Mouse (Mus musculus) neural tube, embryonic 12.5 days (tissue): ENCODE data around the gene Flnb. TPM values are rescaled to one million over a fixed set of nuclear protein-coding genes. Genes with fewer than 3 reads are reported as not detected.

ENCODE experiments used
- ATAC-seq: fragments of 200-750 bp; cut with Nextera tagmentation; 2 replicates; pipeline ENCODE4 v1.8.0; 2017; ENCODE audit warnings: low read depth, mild to moderate bottlenecking, moderate TSS enrichment, moderate library complexity; ENCODE audit not compliant: low FRiP score
- H3K27ac ChIP-seq: fragments of 300-500 bp; sonication (generic); 2 replicates; pipeline ENCODE4 v1.5.1; 2016
- H3K27me3 ChIP-seq: fragments of 300-500 bp; sonication (generic); replicated peaks from 2 replicates; pipeline ENCODE4 v1.6.1; 2016; ENCODE audit warnings: mild to moderate bottlenecking
- H3K36me3 ChIP-seq: fragments of 300-500 bp; sonication (generic); 2 replicates; pipeline ENCODE4 v1.6.1; 2016; ENCODE audit warnings: mild to moderate bottlenecking
- H3K4me1 ChIP-seq: fragments of 300-500 bp; sonication (generic); 2 replicates; pipeline ENCODE4 v1.6.1; 2016
- H3K4me2 ChIP-seq: fragments of 300-500 bp; sonication (generic); replicated peaks from 2 replicates; pipeline ENCODE4 v1.6.1; 2016; ENCODE audit warnings: mild to moderate bottlenecking
- H3K4me3 ChIP-seq: fragments of 300-500 bp; sonication (generic); 2 replicates; pipeline ENCODE4 v1.5.1; 2016
- H3K9ac ChIP-seq: fragments of 300-500 bp; sonication (generic); 2 replicates; pipeline ENCODE4 v1.6.1; 2016; ENCODE audit warnings: mild to moderate bottlenecking
- H3K9me3 ChIP-seq: fragments of 300-500 bp; sonication (generic); 2 replicates; pipeline ENCODE4 v1.6.1; 2016; ENCODE audit warnings: mild to moderate bottlenecking
- WGBS: fragments of 180-500 bp; shearing (Covaris S2); methylation state at CpG from one replicate; pipeline ENCODE4 v1.1.7; 2016; 5-methylcytosine and 5-hydroxymethylcytosine counted together
- polyA plus RNA-seq: library from polyadenylated mRNA; unstranded; fragments of >200 nt; fragmentation: Nextera tagmentation; extraction: Ambion mirVana; gene quantifications from 2 replicates; pipeline ENCODE4 v1.2.1, GENCODE M21; 2016

Gene Flnb
- polyA plus RNA-seq, 1 experiment from 2014 or later: 16.8 TPM

DNA sequence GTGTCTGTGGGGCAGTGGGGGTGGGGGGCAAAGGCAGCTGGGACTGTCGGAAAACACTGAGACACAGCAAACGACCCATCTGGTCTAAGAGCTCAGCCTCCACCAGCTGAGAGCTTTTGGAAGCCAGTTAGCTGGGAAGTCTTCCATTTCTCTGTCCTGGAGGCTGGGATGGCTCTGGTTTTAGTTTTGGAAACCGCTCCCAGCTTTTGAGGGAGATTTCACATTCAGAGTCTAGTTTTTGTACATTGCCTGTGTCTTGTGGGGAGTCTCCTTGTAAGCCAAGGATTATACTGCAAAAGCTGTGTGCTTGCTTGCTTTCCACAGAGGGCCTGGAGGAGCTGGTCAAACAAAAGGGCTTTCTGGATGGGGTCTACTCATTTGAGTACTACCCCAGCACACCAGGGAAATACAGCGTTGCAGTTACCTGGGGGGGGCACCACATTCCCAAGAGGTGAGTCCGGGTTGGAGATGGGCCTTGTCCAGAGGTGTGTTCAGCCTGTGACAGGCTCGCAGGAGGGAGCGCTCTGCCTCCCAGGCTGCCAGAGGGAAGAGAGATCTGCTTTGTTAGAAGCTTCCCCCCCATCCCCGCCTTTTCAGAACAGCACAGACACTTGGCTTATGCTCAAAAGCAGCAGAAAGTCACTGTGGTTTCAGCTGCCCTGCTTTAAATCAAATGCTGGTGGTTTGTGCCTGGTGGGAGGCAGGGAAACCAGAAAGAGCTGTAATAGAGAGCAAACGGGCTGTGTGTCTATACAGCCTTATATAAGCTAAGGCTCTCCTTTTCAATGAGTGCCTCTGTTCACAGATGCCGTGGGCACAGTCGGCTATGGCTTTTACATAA lies 71.3 kb downstream of the Flnb start:
- H3K9ac ChIP-seq: no peak overlapping the region
- no peak overlapping the region for H3K4me3 ChIP-seq
- 0 out of 2 replicates have a peak overlapping the region, but pooled peaks have one; percentile 5 for H3K4me2 ChIP-seq
- 42% methylated on average over 11 of the region's 11 CpGs for WGBS
- peak; percentile 87 for ATAC-seq
- peaks cover 10% of the 10 kb centered on the region for H3K4me1 ChIP-seq
- peak overlapping the region; percentile 78 for H3K27ac ChIP-seq
- peaks cover 51% of the 10 kb centered on the region for H3K36me3 ChIP-seq
- H3K9me3 ChIP-seq: no peaks in the 10 kb centered on the region
- no peaks in the 10 kb centered on the region for H3K27me3 ChIP-seq

DNA sequence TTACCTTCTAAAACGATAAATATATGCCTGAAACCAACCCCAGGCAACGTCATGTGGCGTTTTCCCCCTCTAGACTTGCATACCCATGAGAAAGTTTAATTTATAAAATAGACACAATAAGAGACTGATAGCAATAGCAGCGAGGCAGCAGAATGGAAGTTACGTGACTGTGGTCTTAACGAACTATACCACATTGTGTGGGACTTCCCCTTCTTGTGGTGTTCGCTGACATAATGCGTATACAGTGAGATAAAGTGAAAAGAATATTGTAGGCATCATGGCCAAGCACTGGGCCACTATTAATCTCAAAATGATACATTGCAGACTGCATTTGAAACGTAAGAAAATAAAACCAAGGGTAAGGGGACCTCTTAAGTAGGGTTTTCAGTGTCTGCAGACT lies 72.1 kb downstream of the Flnb start:
- peaks cover 10% of the 10 kb centered on the region for H3K4me1 ChIP-seq
- WGBS: 62% methylated on average over 9 of the region's 9 CpGs
- H3K36me3 ChIP-seq: peaks cover 52% of the 10 kb centered on the region
- 0 out of 2 replicates have a peak overlapping the region, but pooled peaks have one; percentile 5 for H3K4me2 ChIP-seq
- no peak overlapping the region for H3K9ac ChIP-seq
- no peaks in the 10 kb centered on the region for H3K27me3 ChIP-seq
- H3K4me3 ChIP-seq: no peak overlapping the region
- peak overlapping the region; percentile 78 for H3K27ac ChIP-seq
- ATAC-seq: peak; percentile 62
- H3K9me3 ChIP-seq: no peaks in the 10 kb centered on the region

DNA sequence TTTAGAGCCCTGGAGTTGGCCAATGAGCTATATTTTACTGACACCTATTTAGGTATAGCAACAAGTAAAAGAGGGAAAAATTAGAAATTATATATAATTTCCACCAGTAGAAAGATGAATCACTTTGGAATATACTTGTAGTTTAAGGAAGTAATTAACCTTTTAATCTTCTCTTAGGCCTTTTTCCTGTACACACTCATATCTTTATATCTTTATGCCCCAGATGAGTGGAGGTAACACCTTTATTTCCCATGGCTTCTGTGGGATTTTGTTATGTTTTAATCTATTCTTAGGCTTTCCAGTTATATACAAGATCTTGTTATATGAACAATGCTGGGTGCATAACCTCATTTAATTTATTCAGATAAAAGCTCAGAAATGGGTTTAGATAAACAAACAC lies 73.6 kb downstream of the Flnb start:
- no peak overlapping the region for H3K9ac ChIP-seq
- peaks cover 10% of the 10 kb centered on the region for H3K4me1 ChIP-seq
- H3K4me2 ChIP-seq: no peak overlapping the region
- peaks cover 43% of the 10 kb centered on the region for H3K36me3 ChIP-seq
- ATAC-seq: no peak
- no peaks in the 10 kb centered on the region for H3K27me3 ChIP-seq
- H3K9me3 ChIP-seq: no peaks in the 10 kb centered on the region
- no peak overlapping the region for H3K4me3 ChIP-seq
- H3K27ac ChIP-seq: no peak overlapping the region

DNA sequence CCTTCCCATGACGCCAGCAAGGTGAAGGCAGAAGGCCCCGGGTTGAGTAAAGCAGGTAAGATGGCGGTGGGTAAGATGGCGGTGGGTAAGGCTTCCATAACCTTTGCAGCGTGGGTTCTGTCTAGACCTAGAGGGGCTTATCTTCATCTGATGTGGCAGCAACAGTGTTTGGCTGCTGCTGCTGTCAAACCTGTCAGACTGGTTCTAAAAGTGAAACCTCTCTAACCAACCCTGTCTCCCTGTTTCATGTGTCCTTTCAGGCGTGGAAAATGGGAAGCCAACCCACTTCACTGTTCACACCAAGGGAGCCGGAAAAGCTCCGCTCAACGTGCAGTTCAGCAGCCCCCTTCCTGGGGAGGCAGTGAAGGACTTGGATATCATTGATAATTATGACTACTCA lies 78.4 kb downstream of the Flnb start:
- no peak for ATAC-seq
- Histone ChIP-seq H3K27ac (no peak overlapping the region), H3K27me3 (no peaks in the 10 kb centered on the region), H3K4me1 (peaks cover 6% of the 10 kb centered on the region), H3K4me2 (no peak overlapping the region), H3K9me3 (no peaks in the 10 kb centered on the region), H3K36me3 (peaks cover 56% of the 10 kb centered on the region), H3K4me3 (no peak overlapping the region), H3K9ac (no peak overlapping the region)
- 91% methylated on average over 9 of the region's 9 CpGs for WGBS

DNA sequence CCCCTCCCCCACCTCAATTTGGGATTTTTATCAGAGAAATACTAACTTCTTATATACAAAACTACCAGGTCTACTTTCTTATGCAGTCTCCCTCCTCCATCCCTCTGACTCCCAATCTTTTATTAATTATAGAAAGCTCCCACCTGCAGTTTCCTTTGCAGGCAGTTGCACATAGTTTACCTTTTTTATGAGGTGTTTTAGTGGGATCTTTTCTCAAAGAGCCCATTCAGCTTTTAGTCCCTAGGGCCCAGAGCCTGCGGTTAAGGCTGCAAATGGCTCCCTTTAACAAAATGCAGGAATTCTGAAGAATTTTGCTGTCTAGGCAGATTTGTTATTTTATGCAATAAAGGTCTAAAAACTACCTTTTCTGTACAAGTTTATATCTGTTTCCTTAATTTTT lies 78.9 kb downstream of the Flnb start:
- Histone ChIP-seq H3K9me3 (no peaks in the 10 kb centered on the region), H3K27ac (no peak overlapping the region), H3K27me3 (no peaks in the 10 kb centered on the region), H3K4me3 (no peak overlapping the region), H3K9ac (no peak overlapping the region), H3K36me3 (peaks cover 55% of the 10 kb centered on the region), H3K4me2 (no peak overlapping the region), H3K4me1 (peaks cover 10% of the 10 kb centered on the region)
- WGBS: 72% methylated on average over 1 of the region's 1 CpGs
- no peak for ATAC-seq

DNA sequence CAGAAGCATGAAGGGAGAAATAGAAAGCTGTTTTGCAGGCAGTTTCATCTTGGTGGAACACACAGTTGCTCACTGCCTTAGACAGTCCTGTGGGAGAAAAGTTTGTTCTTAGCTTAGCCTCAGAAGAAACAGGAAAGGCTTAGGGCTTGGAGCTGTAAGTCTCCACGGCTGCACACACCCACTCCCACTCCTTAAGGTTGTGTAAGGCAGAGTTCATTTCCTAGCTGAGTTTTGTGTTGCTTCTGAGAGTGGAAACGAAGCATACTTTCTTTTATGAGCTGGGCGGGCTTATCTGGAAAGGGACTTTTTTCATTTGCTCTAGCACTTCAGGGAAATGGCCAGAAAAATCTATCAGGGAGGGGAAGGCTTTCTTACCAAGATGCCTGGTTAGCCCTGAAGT lies 82.2 kb downstream of the Flnb start:
- Histone ChIP-seq H3K9ac (no peak overlapping the region), H3K9me3 (no peaks in the 10 kb centered on the region), H3K27ac (no peak overlapping the region), H3K4me2 (no peak overlapping the region), H3K4me1 (peaks cover 15% of the 10 kb centered on the region), H3K4me3 (no peak overlapping the region), H3K36me3 (peaks cover 33% of the 10 kb centered on the region), H3K27me3 (no peaks in the 10 kb centered on the region)
- 69% methylated on average over 3 of the region's 3 CpGs for WGBS
- ATAC-seq: no peak

DNA sequence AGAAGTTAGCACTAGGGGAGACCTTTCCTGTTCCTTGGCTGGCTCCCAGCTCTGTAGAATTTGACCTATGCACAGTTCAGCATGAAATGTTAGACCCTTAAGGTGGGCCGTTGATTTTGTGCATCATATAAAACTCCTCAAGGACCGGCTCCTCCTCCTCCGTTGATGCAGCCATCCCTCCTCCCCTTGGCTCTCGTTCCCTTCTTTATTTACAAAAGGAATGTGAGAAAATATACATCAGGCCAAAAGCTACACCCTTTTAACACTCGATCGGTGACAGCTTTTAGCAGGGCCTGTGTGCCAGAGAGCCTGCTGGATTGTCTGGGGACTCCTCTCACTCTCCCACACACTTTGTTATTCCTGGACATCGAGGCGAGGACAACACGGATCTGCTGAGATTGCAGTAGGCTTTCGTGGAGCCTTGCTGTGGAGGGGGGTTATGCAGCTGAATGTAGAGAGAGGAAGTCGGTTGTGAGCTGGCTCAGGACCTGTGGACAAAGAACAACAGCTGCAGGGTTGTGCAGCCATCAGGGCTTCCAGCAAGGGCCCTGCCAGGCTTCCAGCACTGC lies 82.8 kb downstream of the Flnb start:
- H3K27me3 ChIP-seq: no peaks in the 10 kb centered on the region
- no peak overlapping the region for H3K4me3 ChIP-seq
- H3K9ac ChIP-seq: no peak overlapping the region
- no peak overlapping the region for H3K4me2 ChIP-seq
- 61% methylated on average over 11 of the region's 11 CpGs for WGBS
- no peak for ATAC-seq
- H3K9me3 ChIP-seq: no peaks in the 10 kb centered on the region
- no peak overlapping the region for H3K27ac ChIP-seq
- H3K36me3 ChIP-seq: peaks cover 39% of the 10 kb centered on the region
- H3K4me1 ChIP-seq: peaks cover 15% of the 10 kb centered on the region

DNA sequence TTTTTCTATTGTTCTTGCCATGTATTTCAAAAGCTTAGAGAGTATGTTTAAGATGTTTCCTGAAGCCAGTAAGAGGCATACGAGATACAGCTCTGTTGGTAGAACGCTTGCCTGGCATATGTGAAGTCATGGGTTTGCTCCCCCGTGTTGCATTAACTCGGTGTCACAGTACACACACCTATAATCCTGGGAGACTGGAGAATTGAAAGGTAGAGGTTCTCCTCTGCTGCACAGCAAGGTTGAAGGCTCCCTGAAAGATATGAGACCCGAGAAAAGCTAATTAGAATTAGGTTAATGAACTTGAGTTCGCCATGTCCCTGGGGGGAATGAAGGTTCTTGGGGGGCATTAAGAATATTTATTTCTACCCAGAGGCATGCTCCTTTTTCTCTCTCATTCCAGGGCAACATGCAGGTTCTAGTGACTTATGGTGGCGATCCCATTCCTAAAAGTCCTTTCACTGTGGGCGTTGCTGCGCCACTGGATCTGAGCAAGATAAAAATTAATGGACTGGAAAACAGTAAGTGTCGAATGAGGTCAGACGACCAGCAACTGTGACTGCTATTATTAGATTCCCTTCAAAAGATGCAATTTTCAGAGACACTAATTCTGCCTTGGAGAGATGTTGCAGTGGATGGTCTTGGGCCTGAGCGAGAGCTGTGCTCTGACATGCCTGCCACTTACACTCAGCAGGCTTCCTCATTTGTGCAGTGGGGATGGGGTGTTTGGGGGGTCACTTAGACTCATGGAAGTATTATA lies 83.9 kb downstream of the Flnb start:
- no peak overlapping the region for H3K9ac ChIP-seq
- H3K27ac ChIP-seq: no peak overlapping the region
- H3K9me3 ChIP-seq: no peaks in the 10 kb centered on the region
- no peak overlapping the region for H3K4me2 ChIP-seq
- WGBS: 42% methylated on average over 12 of the region's 12 CpGs
- ATAC-seq: peak; percentile 72
- H3K27me3 ChIP-seq: no peaks in the 10 kb centered on the region
- peaks cover 39% of the 10 kb centered on the region for H3K36me3 ChIP-seq
- peaks cover 15% of the 10 kb centered on the region for H3K4me1 ChIP-seq
- no peak overlapping the region for H3K4me3 ChIP-seq

DNA sequence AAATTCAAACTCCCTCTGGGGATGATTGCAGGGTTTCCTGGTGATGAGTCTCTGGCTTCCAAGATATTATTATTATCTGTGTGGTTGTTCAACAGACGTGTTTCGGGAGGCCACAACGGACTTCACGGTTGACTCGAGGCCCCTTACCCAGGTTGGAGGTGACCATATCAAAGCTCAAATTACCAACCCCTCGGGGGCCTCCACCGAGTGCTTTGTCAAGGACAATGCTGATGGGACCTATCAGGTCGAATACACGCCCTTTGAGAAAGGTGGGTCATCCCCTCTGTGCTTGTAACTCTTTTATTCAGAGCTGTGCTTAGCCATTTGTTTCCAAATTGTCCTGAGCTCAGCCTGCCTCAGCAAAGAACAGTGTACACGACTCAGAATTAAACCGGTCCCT lies 89.3 kb downstream of the Flnb start:
- Histone ChIP-seq H3K4me3 (no peak overlapping the region), H3K4me1 (peaks cover 2% of the 10 kb centered on the region; the same call in 1 of the 2 replicates), H3K9me3 (no peaks in the 10 kb centered on the region), H3K27me3 (no peaks in the 10 kb centered on the region), H3K9ac (no peak overlapping the region), H3K4me2 (no peak overlapping the region), H3K36me3 (peaks cover 45% of the 10 kb centered on the region), H3K27ac (no peak overlapping the region)
- ATAC-seq: no peak
- 84% methylated on average over 11 of the region's 11 CpGs for WGBS

DNA sequence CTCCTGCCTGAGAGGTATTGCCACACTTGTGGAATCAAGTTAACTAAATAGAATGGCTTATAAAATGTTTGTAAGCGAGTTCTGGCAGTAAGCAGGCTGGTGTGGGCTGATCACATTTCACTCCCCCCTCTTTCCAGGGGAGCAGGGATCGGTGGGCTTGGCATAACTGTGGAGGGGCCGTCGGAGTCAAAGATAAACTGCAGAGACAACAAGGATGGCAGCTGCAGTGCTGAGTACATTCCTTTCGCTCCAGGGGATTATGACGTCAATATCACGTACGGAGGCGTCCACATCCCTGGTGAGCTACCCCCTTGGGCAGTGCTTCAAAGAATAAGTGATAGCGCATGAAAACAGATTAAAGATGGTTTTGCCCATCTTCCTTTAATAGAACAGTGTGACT lies 91.7 kb downstream of the Flnb start:
- no peaks in the 10 kb centered on the region for H3K27me3 ChIP-seq
- H3K9me3 ChIP-seq: no peaks in the 10 kb centered on the region
- no peak overlapping the region for H3K9ac ChIP-seq
- H3K4me1 ChIP-seq: no peaks in the 10 kb centered on the region
- H3K27ac ChIP-seq: no peak overlapping the region
- no peak for ATAC-seq
- peaks cover 54% of the 10 kb centered on the region for H3K36me3 ChIP-seq
- no peak overlapping the region for H3K4me3 ChIP-seq
- no peak overlapping the region for H3K4me2 ChIP-seq
- 80% methylated on average over 10 of the region's 10 CpGs for WGBS

DNA sequence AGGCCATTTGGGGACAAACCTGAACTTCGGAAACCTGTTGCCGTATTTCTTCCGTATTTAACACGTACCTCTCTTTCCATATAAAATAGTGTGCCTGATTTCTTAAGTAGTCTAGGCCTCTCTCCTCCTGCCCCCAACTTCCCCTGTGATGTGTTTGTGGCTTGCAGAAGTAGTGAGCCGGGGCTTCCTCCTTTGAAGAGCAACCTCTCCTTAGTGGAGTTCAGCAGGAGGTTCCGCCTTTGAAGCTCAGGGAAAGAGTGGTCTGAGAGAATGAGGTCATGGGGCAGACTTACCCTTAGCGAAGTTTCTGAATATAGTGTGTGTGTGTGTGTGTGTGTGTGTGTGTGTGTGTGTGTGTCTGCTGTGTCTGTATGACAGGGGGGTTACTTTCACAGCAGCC lies 96.1 kb downstream of the Flnb start:
- ATAC-seq: no peak
- no peak overlapping the region for H3K4me3 ChIP-seq
- H3K9me3 ChIP-seq: no peaks in the 10 kb centered on the region
- no peak overlapping the region for H3K27ac ChIP-seq
- H3K9ac ChIP-seq: no peak overlapping the region
- WGBS: 67% methylated on average over 7 of the region's 7 CpGs
- peaks cover 54% of the 10 kb centered on the region for H3K36me3 ChIP-seq
- H3K4me1 ChIP-seq: no peaks in the 10 kb centered on the region
- no peaks in the 10 kb centered on the region for H3K27me3 ChIP-seq
- no peak overlapping the region for H3K4me2 ChIP-seq

DNA sequence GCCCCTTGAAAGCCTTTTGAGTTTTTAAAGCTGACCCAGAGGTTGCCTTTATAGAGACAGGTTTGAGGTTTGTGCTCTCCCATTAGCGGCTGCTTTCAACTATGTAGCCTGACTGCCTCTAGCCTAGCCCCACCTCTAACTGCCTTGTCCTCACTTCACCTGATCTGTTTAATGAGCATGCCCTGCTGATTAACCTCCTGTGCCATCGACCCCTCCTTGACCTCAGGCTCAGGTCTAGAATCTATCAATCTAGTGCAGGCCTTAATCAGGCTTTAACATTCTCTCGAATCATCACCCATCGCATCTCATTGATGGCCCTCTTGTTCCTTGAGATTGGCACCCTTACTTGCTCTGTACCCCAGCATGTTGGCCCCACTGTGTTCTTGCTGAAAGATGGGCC lies 96.7 kb downstream of the Flnb start:
- no peak overlapping the region for H3K27ac ChIP-seq
- H3K9ac ChIP-seq: no peak overlapping the region
- H3K4me3 ChIP-seq: no peak overlapping the region
- H3K4me2 ChIP-seq: no peak overlapping the region
- H3K36me3 ChIP-seq: peaks cover 60% of the 10 kb centered on the region
- 0 out of 2 replicates have a peak, but pooled peaks have one; percentile 21 for ATAC-seq
- H3K9me3 ChIP-seq: no peaks in the 10 kb centered on the region
- 82% methylated on average over 4 of the region's 4 CpGs for WGBS
- H3K27me3 ChIP-seq: no peaks in the 10 kb centered on the region
- H3K4me1 ChIP-seq: no peaks in the 10 kb centered on the region
